25 mouse cellular contexts compared by ENCODE assay signal in the genomic region with DNA sequence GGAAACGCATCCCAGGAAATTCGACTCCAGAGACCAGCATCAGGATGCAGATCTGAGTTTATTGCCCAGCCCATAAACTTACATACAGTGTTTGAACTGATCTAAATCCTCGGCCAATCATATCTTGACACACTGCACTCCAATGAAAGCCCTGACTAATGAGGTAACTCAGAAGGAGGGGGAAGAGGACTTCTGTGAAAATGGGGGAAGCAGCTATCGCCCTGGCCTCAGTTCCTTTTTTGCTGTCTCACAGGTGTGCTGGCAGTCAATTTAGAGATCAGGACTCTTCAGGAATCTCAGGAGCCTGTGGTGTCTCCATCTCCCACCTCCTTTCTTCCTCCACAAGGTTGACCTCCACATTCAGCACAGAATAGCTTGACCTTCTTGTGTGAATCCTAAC.
"Had no signal": no experiment of that assay in that cellular context is flagged by ENCODE, and none has a peak within 500 bp of the region (broad histone marks: within the 10 kb centered on the region; RNA-seq: fewer than 3 reads in every experiment).

No protein-coding gene starts in this region.

- H3K4me2 ChIP-seq: limb, embryonic 12.5 days; limb, embryonic 15.5 days; liver, embryonic 11.5 days; lung, embryonic 14.5 days; midbrain, embryonic 12.5 days; midbrain, embryonic 15.5 days; neural tube, embryonic 12.5 days; neural tube, embryonic 15.5 days; stomach, embryonic 15.5 days had no signal

- H3K27ac ChIP-seq: left cerebral cortex, adult 2 months; limb, embryonic 12.5 days; limb, embryonic 15.5 days; liver, embryonic 14.5 days; macrophage; midbrain, embryonic 12.5 days; midbrain, embryonic 15.5 days; neural tube, embryonic 12.5 days; neural tube, embryonic 15.5 days; stomach, embryonic 15.5 days had no signal

- H3K27me3 ChIP-seq: limb, embryonic 12.5 days; limb, embryonic 15.5 days; megakaryocyte, embryonic 14.5 days; midbrain, embryonic 12.5 days; midbrain, embryonic 15.5 days; neural tube, embryonic 12.5 days; neural tube, embryonic 15.5 days; stomach, embryonic 15.5 days had no signal

- ATAC-seq: liver, postnatal 0 days; lung, postnatal 0 days; midbrain, embryonic 15.5 days had no signal

- H3K9ac ChIP-seq: limb, embryonic 12.5 days; limb, embryonic 15.5 days; liver, embryonic 14.5 days; liver, postnatal 0 days; lung, embryonic 14.5 days; midbrain, embryonic 12.5 days; midbrain, embryonic 15.5 days; neural tube, embryonic 12.5 days; neural tube, embryonic 15.5 days; stomach, embryonic 15.5 days had no signal

- H3K4me1 ChIP-seq: limb, embryonic 15.5 days; megakaryocyte, embryonic 14.5 days; midbrain, embryonic 12.5 days; midbrain, embryonic 15.5 days; neural tube, embryonic 12.5 days; neural tube, embryonic 15.5 days; stomach, embryonic 15.5 days had no signal

- H3K9me3 ChIP-seq: limb, embryonic 12.5 days; limb, embryonic 15.5 days; megakaryocyte, embryonic 14.5 days; midbrain, embryonic 12.5 days; midbrain, embryonic 15.5 days; neural tube, embryonic 12.5 days; neural tube, embryonic 15.5 days; stomach, embryonic 15.5 days had no signal

- H3K36me3 ChIP-seq: limb, embryonic 12.5 days; limb, embryonic 15.5 days; midbrain, embryonic 12.5 days; midbrain, embryonic 15.5 days; neural tube, embryonic 12.5 days; neural tube, embryonic 15.5 days; stomach, embryonic 15.5 days had no signal

- H3K4me3 ChIP-seq: left cerebral cortex, adult 2 months; limb, embryonic 12.5 days; limb, embryonic 15.5 days; megakaryocyte, embryonic 14.5 days; midbrain, embryonic 12.5 days; midbrain, embryonic 15.5 days; neural tube, embryonic 12.5 days; neural tube, embryonic 15.5 days; stomach, embryonic 15.5 days had no signal

- DNase-seq: kidney, adult 18-20 months; kidney, adult 9 months; kidney, postnatal 14 days; kidney, postnatal 4 days; layer of hippocampus, adult 9-11 months; layer of hippocampus, postnatal 36 days; liver, postnatal 0 days; lung, embryonic 14.5 days; right cerebral cortex, adult 18-20 months; right cerebral cortex, postnatal 14 days; right cerebral cortex, postnatal 4 days; thymus, postnatal 25 days had no signal
